Mouse (Mus musculus): ENCODE measurements around the gene Krt4. TPM values are rescaled to one million over a fixed set of nuclear protein-coding genes. Genes with fewer than 3 reads are reported as not detected.
A peak's percentile ranks its signal among the peaks of the same experiment; 100 is the strongest.

The Krt4 gene
- total RNA-seq, 2 experiments from 2014 or later: 0.18 TPM; not detected in 1

DNA sequence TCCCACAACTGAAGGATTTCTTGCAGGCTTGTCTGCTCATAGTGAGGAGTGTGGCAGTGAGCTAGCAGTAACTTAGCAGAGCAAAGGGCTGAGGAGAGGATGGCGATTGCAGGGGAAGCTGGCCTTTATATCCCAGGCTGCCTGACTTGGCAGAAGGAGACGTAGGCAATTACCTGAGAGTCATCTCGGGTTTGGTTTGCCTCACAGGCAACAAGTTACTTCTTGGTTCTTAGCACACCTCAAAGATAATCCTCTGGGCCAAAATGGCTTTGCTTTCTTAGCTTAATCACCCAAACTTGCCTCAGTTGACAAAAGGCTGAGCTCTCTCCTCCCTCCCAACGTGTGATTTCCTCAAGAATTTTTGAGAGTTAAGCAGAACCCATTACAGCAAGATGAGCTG is 31.7 kb downstream of the Krt4 start, which contains the start of gene Krt76:
Krt76 (minus strand) TSS at position 101 of the 400 bp plus-strand sequence.
- DNase-seq: no peak

DNA sequence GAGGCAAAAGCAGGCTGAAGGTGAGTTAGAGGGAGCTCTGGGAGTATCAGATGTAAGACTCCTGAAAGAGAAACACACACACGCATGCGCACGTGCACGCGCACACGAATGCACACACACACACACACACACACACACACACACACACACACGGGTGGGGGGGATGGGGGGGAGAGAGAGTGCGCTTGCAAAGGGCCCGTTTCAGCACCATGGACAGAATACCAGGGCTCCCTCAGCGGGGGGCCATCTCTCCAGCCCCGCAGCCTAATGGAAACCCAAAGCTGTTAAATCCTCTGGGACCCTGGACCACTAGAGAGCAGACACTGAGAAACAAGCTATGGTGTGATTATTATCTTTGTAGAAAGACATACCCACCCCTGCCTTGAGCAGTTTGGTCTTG is 44.8 kb downstream of the Krt4 start:
- DNase-seq: peak; percentile 38

- peak; percentile 11 for DNase-seq
These were observed 46.5 kb downstream of the Krt4 start for GRCm38 (mm10) chr15:101878041-101878440.

- no peak for DNase-seq
These were observed 50.2 kb downstream of the Krt4 start for GRCm38 (mm10) chr15:101874383-101874782.

GRCm38 (mm10) chr15:101873231-101873630 is 51.3 kb downstream of the Krt4 start:
- DNase-seq: no peak

DNA sequence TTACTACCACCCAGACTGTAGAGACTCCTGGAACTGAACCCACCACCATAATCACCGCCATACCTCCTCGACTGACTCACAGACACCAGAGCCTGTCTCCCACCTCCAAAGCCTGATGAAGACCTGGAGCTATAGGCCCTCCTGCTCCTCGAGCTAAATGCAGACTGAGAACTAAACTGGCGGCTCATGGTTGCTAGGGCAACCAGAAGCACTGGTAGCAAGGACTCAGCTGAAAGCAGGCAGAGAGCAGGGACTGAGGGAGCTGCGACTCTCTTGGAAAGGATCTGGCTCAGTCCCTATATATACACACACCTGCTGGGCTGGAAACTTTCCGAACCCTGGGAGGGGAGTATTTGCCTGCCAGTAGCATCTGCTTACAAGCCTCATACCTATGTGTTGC is 55.1 kb downstream of the Krt4 start, which contains the start of gene Krt77:
Krt77 (minus strand) TSS at position 275 of the 400 bp plus-strand sequence.
- no peak for DNase-seq

Small RNAs within 50 kb of the gene (microRNA-seq; reads per million reads assigned to microRNA genes)
- gene Gm44356: not detected

Other genes with a start within 250 kb of the Krt4 start
- not detected for gene Krt6b, start 244.4 kb downstream of the Krt4 start, total RNA-seq (2021)
- not detected for gene Krt6a, start 230.4 kb downstream of the Krt4 start, total RNA-seq (2021)
- gene Krt5, start 211.8 kb downstream of the Krt4 start, total RNA-seq (2021): not detected
- gene Krt71, start 181.6 kb downstream of the Krt4 start, total RNA-seq (2021): not detected
- gene Krt72, start 138.3 kb downstream of the Krt4 start, total RNA-seq (2021): not detected
- gene Krt73, start 122.4 kb downstream of the Krt4 start, total RNA-seq (2021): not detected
- gene Krt2, start 106.6 kb downstream of the Krt4 start, total RNA-seq (2021): not detected
- under 1 TPM; 0.18 to 0.51 TPM for gene Krt1, start 73.9 kb downstream of the Krt4 start, total RNA-seq (2021)
- not detected for gene Krt77, start 55.0 kb downstream of the Krt4 start, total RNA-seq (2021)
- not detected for gene Krt76, start 31.8 kb downstream of the Krt4 start, total RNA-seq (2021)
- gene Krt79, start 15.6 kb upstream of the Krt4 start, total RNA-seq (2021): 1 to 10 TPM; 3.8 to 5.3 TPM
- gene Krt78, start 29.6 kb upstream of the Krt4 start, total RNA-seq (2021): under 1 TPM in 1 of 2 experiments, not detected in 1; 0.09 TPM
- 10 to 100 TPM; 12.1 to 24.2 TPM for gene Krt8, start 79.7 kb upstream of the Krt4 start, total RNA-seq (2021)
- 10 to 100 TPM; 15.9 to 28.3 TPM for gene Krt18, start 103.4 kb upstream of the Krt4 start, total RNA-seq (2021)
- gene Eif4b, start 149.0 kb upstream of the Krt4 start, total RNA-seq (2021): 100 to 1,000 TPM; 248 to 266 TPM
- 10 to 100 TPM; 64.5 to 84.6 TPM for gene Tns2, start 175.7 kb upstream of the Krt4 start, total RNA-seq (2021)
- 10 to 100 TPM; 27.4 to 31.5 TPM for gene Spryd3, start 211.5 kb upstream of the Krt4 start, total RNA-seq (2021)
- 10 to 100 TPM; 40.3 to 48.1 TPM for gene Igfbp6, start 219.6 kb upstream of the Krt4 start, total RNA-seq (2021)
- 1 to 10 TPM; 4.9 to 8.1 TPM for gene Soat2, start 225.8 kb upstream of the Krt4 start, total RNA-seq (2021)

Measured in adrenal gland, postnatal 10 days (tissue).